Comparison of ENCODE assay signal across 9 mouse cellular contexts in genomic region chr10:63424475-63424814, GRCm38 (mm10). TPM values are rescaled to one million over a fixed set of nuclear protein-coding genes. Genes with fewer than 3 reads are reported as not detected.
DNase-seq lines count a peak whose midpoint lies in the region; ATAC-seq lines count a peak whose summit lies in the region.
"Had no signal": no experiment of that assay in that cellular context is flagged by ENCODE, and none has a peak within 500 bp of the region (broad histone marks: within the 10 kb centered on the region; RNA-seq: fewer than 3 reads in every experiment).

No protein-coding gene starts in this region.

- intact Hi-C loops in heart, postnatal 14 days (cut with DNase I) = loop anchor here (5.0 kb wide), 2 partner anchors 33 to 143 kb away; no protein-coding TSS in a partner anchor

- no peak overlapping the region for H3K4me3 ChIP-seq in forebrain, embryonic 14.5 days (ENCODE audit: low read depth, low read length)
- no peak overlapping the region for H3K4me3 ChIP-seq in forebrain, embryonic 13.5 days
- H3K4me3 ChIP-seq in hindbrain, embryonic 11.5 days (ENCODE audit: low read depth, low read length) = no peak overlapping the region
- H3K4me3 ChIP-seq: hindbrain, embryonic 15.5 days had no signal

- no peak for ATAC-seq in forebrain, embryonic 14.5 days
- ATAC-seq in forebrain, embryonic 13.5 days = no peak
- no peak for ATAC-seq in hindbrain, embryonic 11.5 days (ENCODE audit: low FRiP score)

- H3K9ac ChIP-seq in forebrain, embryonic 14.5 days (ENCODE audit: low read length) = no peak overlapping the region
- no peak overlapping the region for H3K9ac ChIP-seq in forebrain, embryonic 13.5 days
- no peak overlapping the region for H3K9ac ChIP-seq in hindbrain, embryonic 11.5 days (ENCODE audit: low read depth, low read length)
- H3K9ac ChIP-seq: hindbrain, embryonic 15.5 days had no signal

- DNase-seq in forebrain, embryonic 14.5 days (ENCODE audit: low spot score) = peak; percentile 34
- DNase-seq in 3134 (ENCODE audit: extremely low read depth, insufficient read length, low spot score) = peak; percentile 35
- DNase-seq in Muller cell, postnatal 12 days (ENCODE audit: inconsistent ontology term) = peak; percentile 19
- peak; percentile 35 to 50 for DNase-seq in heart, postnatal 14 days
- DNase-seq in mesoderm, embryonic 11.5 days (ENCODE audit: low read depth, low spot score) = peak; percentile 36
- DNase-seq in hindbrain, embryonic 11.5 days (ENCODE audit: low spot score) = no peak
- DNase-seq in layer of hippocampus, adult 8-10 months (ENCODE audit: low spot score in 2 of 2) = no peak

- H3K27me3 ChIP-seq in forebrain, embryonic 14.5 days (replicated peaks; ENCODE audit: control insufficient read depth, insufficient read depth, low read length) = no peaks in the 10 kb centered on the region
- H3K27me3 ChIP-seq in forebrain, embryonic 13.5 days = no peaks in the 10 kb centered on the region
- H3K27me3 ChIP-seq in hindbrain, embryonic 11.5 days (ENCODE audit: control insufficient read depth, insufficient read depth, low read length) = no peaks in the 10 kb centered on the region
- H3K27me3 ChIP-seq: hindbrain, embryonic 15.5 days had no signal

- no peak overlapping the region for H3K4me2 ChIP-seq in forebrain, embryonic 14.5 days (ENCODE audit: low read length)
- no peak overlapping the region for H3K4me2 ChIP-seq in forebrain, embryonic 13.5 days
- H3K4me2 ChIP-seq in hindbrain, embryonic 11.5 days (replicated peaks; ENCODE audit: low read depth, low read length) = no peak overlapping the region
- H3K4me2 ChIP-seq: hindbrain, embryonic 15.5 days had no signal

- H3K9me3 ChIP-seq in forebrain, embryonic 14.5 days (replicated peaks; ENCODE audit: control insufficient read depth, low read length) = no peaks in the 10 kb centered on the region
- no peaks in the 10 kb centered on the region for H3K9me3 ChIP-seq in forebrain, embryonic 13.5 days (replicated peaks)
- H3K9me3 ChIP-seq in hindbrain, embryonic 11.5 days (ENCODE audit: control insufficient read depth, low read length) = no peaks in the 10 kb centered on the region
- H3K9me3 ChIP-seq: hindbrain, embryonic 15.5 days had no signal

- no peak overlapping the region for H3K27ac ChIP-seq in forebrain, embryonic 14.5 days (ENCODE audit: low read depth, low read length)
- no peak overlapping the region for H3K27ac ChIP-seq in forebrain, embryonic 13.5 days
- H3K27ac ChIP-seq in hindbrain, embryonic 11.5 days (ENCODE audit: low read depth, low read length) = no peak overlapping the region
- H3K27ac ChIP-seq: hindbrain, embryonic 15.5 days had no signal

- no peaks in the 10 kb centered on the region for H3K4me1 ChIP-seq in forebrain, embryonic 14.5 days (ENCODE audit: control insufficient read depth, insufficient read depth, low read length)
- H3K4me1 ChIP-seq in forebrain, embryonic 13.5 days = peaks cover 6% of the 10 kb centered on the region; the same call in 1 of the 2 replicates
- no peaks in the 10 kb centered on the region for H3K4me1 ChIP-seq in hindbrain, embryonic 11.5 days (replicated peaks; ENCODE audit: control insufficient read depth, insufficient read depth, low read length)

- H3K36me3 ChIP-seq in forebrain, embryonic 14.5 days (ENCODE audit: control insufficient read depth, insufficient read depth, low read length) = no peaks in the 10 kb centered on the region
- H3K36me3 ChIP-seq in forebrain, embryonic 13.5 days (ENCODE audit: poor library complexity, severe bottlenecking) = no peaks in the 10 kb centered on the region
- H3K36me3 ChIP-seq in hindbrain, embryonic 11.5 days (ENCODE audit: control insufficient read depth, insufficient read depth, low read length) = no peaks in the 10 kb centered on the region
- H3K36me3 ChIP-seq: hindbrain, embryonic 15.5 days had no signal

RNA-seq across cellular contexts. Expression of gene Gm7075, which starts 2.9 kb away (rescaled TPM):
- polyA plus RNA-seq in forebrain, embryonic 14.5 days (2014; fragmentation: Nextera tagmentation; extraction: Ambion mirVana) = not detected in 2 replicates
- polyA plus RNA-seq in forebrain, embryonic 13.5 days (2015; fragmentation: Nextera tagmentation; extraction: Ambion mirVana) = not detected in 2 replicates
- not detected for total RNA-seq in heart, postnatal 14 days (2021)
- polyA plus RNA-seq in hindbrain, embryonic 11.5 days (2014; fragmentation: Nextera tagmentation; extraction: Ambion mirVana) = 0.63 TPM in 1 of 2 replicates, not detected in the other
- not detected for total RNA-seq in layer of hippocampus, adult 8-10 months (2022)
- polyA plus RNA-seq: hindbrain, embryonic 15.5 days had no signal

RNA-seq across cellular contexts. Expression of gene Ctnna3, which starts 5.5 kb away (rescaled TPM):
- polyA plus RNA-seq in forebrain, embryonic 14.5 days (2014; fragmentation: Nextera tagmentation; extraction: Ambion mirVana) = 0.41 and 0.61 TPM in 2 replicates
- 0.26 and 0.40 TPM in 2 replicates for polyA plus RNA-seq in forebrain, embryonic 13.5 days (2015; fragmentation: Nextera tagmentation; extraction: Ambion mirVana)
- total RNA-seq in heart, postnatal 14 days (2021) = 10 to 100 TPM; 65.4 to 65.5 TPM
- polyA plus RNA-seq in hindbrain, embryonic 11.5 days (2014; fragmentation: Nextera tagmentation; extraction: Ambion mirVana) = 0.42 TPM in 1 of 2 replicates, not detected in the other
- total RNA-seq in layer of hippocampus, adult 8-10 months (2022) = 1 to 10 TPM; 2.3 to 3.2 (median 3.1) TPM

RNA-seq across cellular contexts. Expression of gene Dnajc12, which starts 42.2 kb away (rescaled TPM):
- polyA plus RNA-seq in forebrain, embryonic 14.5 days (2014; fragmentation: Nextera tagmentation; extraction: Ambion mirVana) = 9.8 and 11.2 TPM in 2 replicates
- 8.3 and 9.1 TPM in 2 replicates for polyA plus RNA-seq in forebrain, embryonic 13.5 days (2015; fragmentation: Nextera tagmentation; extraction: Ambion mirVana)
- 1 to 10 TPM; 7.6 to 8.1 TPM for total RNA-seq in heart, postnatal 14 days (2021)
- 12.5 and 19.6 TPM in 2 replicates for polyA plus RNA-seq in hindbrain, embryonic 11.5 days (2014; fragmentation: Nextera tagmentation; extraction: Ambion mirVana)
- total RNA-seq in layer of hippocampus, adult 8-10 months (2022) = 10 to 100 TPM; 17.6 to 25.0 (median 24.7) TPM

RNA-seq across cellular contexts. Expression of gene Sirt1, which starts 42.9 kb away (rescaled TPM):
- 5.6 and 6.2 TPM in 2 replicates for polyA plus RNA-seq in forebrain, embryonic 14.5 days (2014; fragmentation: Nextera tagmentation; extraction: Ambion mirVana)
- 5.0 and 5.3 TPM in 2 replicates for polyA plus RNA-seq in forebrain, embryonic 13.5 days (2015; fragmentation: Nextera tagmentation; extraction: Ambion mirVana)
- 10 to 100 TPM; 12.9 to 13.9 TPM for total RNA-seq in heart, postnatal 14 days (2021)
- 8.4 and 11.2 TPM in 2 replicates for polyA plus RNA-seq in hindbrain, embryonic 11.5 days (2014; fragmentation: Nextera tagmentation; extraction: Ambion mirVana)
- total RNA-seq in layer of hippocampus, adult 8-10 months (2022) = 10 to 100 TPM; 14.1 to 16.0 (median 15.3) TPM

Comparison
In these comparisons a context has a peak if more than half of its experiments do, and no peak if none do; other contexts are left out.
1. DNase-seq: peak in forebrain, embryonic 14.5 days (single experiment), 3134 (single experiment), Muller cell, postnatal 12 days (single experiment), heart, postnatal 14 days (2 of 2) and mesoderm, embryonic 11.5 days (single experiment); none in hindbrain, embryonic 11.5 days (single experiment) and layer of hippocampus, adult 8-10 months (0 of 2).